Mouse (Mus musculus) Patski (cell line): ENCODE measurements at regions not wholly inside any gene's neighbourhood (a gene's known extent, or its start where the extent isn't known, plus 50 kb on each side); places are given as distances from the start of the nearest gene placed in this dataset.

ENCODE experiments used
- ATAC-seq: fragments of 100-300 bp; one replicate; pipeline ENCODE4 v1.8.0; 2021
- CTCF ChIA-PET: fragments of 350-600 bp; sonication (Branson Sonifier 250); formaldehyde crosslinking; loops from one replicate; lab custom pipeline; 2022; ENCODE audit warnings: inconsistent platforms; lab: Charles Lee
- POLR2A ChIA-PET: fragments of 350-600 bp; sonication (Branson Sonifier 250); formaldehyde crosslinking; loops from one replicate; lab custom pipeline; 2022; ENCODE audit warnings: antibody characterized with exemption, inconsistent platforms; lab: Charles Lee
- DNase-seq: peaks from one replicate; pipeline ENCODE4 v3.0.0-alpha.2; 2011; ENCODE audit warnings: low read depth, low spot score
- H3K27me3 ChIP-seq: fragments of 371-371 bp; one replicate; pipeline ENCODE4 v1.5.1; 2021
- CTCF ChIP-seq: fragments of 100-300 bp; IDR thresholded peaks from one replicate; pipeline ENCODE4 v1.5.1; 2021
- in situ Hi-C: fragments of 300-500 bp; cut with MboI; formaldehyde crosslinking; loops from 3 replicates; pipeline ENCODE4 v1.11.1; 2018; ENCODE audit warnings: low pct_unique_long_range_greater_than_20kb, mixed read lengths

- POLR2A ChIA-PET: interaction anchor here (0.8 to 10.3 kb wide), 8 partner anchors 21 to 156 kb away, joined by 3 to 312 read pairs (median 7); partner anchors contain the start of gene Amotl2
- CTCF ChIA-PET: interaction anchor here (0.7 to 5.9 kb wide), 19 partner anchors 13 to 152 kb away, joined by 3 to 71 read pairs (median 5); no protein-coding TSS in a partner anchor
- no peak for ATAC-seq
- in situ Hi-C loops: no loop called here
- TF ChIP-seq CTCF: no peak
- no peaks in the 10 kb centered on the region for H3K27me3 ChIP-seq
- no peak for DNase-seq
These were observed 51.5 kb upstream of the Ryk start for GRCm38 (mm10) chr9:102782926-102783850.

GRCm38 (mm10) chr9:102784329-102785026, 50.2 kb upstream of the Ryk start:
- peak; percentile 42 for ATAC-seq
- H3K27me3 ChIP-seq: no peaks in the 10 kb centered on the region
- DNase-seq: no peak
- in situ Hi-C loops: loop anchor here (5.0 kb wide), 1 partner anchor 83 kb away; no protein-coding TSS in a partner anchor
- ChIA-PET CTCF (interaction anchor here (0.7 to 5.9 kb wide), 15 partner anchors 9 to 162 kb away, joined by 3 to 54 read pairs (median 4); no protein-coding TSS in a partner anchor), POLR2A (interaction anchor here (0.7 to 1.6 kb wide), 6 partner anchors 14 to 95 kb away, joined by 3 to 8 read pairs (median 4); no protein-coding TSS in a partner anchor)
- peak; percentile 92 for TF ChIP-seq CTCF
